Mouse (Mus musculus): ENCODE results near the gene Rhd.

Gene Rhd

GRCm38 (mm10) chr4:134930684-134931481 lies 66.5 kb downstream of the Rhd start, which contains the start of gene Syf2:
Gene Syf2, plus strand, starts transcription at chr4:134930898.
- peak; percentile 96 for DNase-seq (ENCODE audit: low spot score)

- no peak for DNase-seq (ENCODE audit: low spot score)
Observed at GRCm38 (mm10) chr4:134937240-134938176, 73.2 kb downstream of the Rhd start.

GRCm38 (mm10) chr4:134939900-134940299 lies 75.6 kb downstream of the Rhd start:
- no peak for DNase-seq (ENCODE audit: low spot score)

GRCm38 (mm10) chr4:134943758-134944538 lies 79.6 kb downstream of the Rhd start:
- DNase-seq (ENCODE audit: low spot score): no peak
